Mouse (Mus musculus) embryonic fibroblast, embryonic 13.5 days (primary cell): ENCODE results near the gene Fat1. TPM values are rescaled to one million over a fixed set of nuclear protein-coding genes. Genes with fewer than 3 reads are reported as not detected.
"Not testable (repeated sequence)": the region's sequence is repeated elsewhere in the genome, so short reads cannot be mapped to it uniquely, and the experiment has no call there.

Source experiments
- H3K27ac ChIP-seq: 2 replicates; pipeline ENCODE4 v1.5.1; 2012; ENCODE audit warnings: low read length, control low read depth, inconsistent platforms; ENCODE audit not compliant: insufficient read depth
- H3K4me1 ChIP-seq: 2 replicates; pipeline ENCODE4 v1.6.1; 2011; ENCODE audit warnings: low read length; ENCODE audit not compliant: control insufficient read depth, insufficient read depth
- H3K4me3 ChIP-seq: 2 replicates; pipeline ENCODE4 v1.5.1; 2011; ENCODE audit warnings: mild to moderate bottlenecking, control low read depth, low read length; ENCODE audit not compliant: insufficient read depth
- CTCF ChIP-seq: IDR thresholded peaks from 2 replicates; pipeline ENCODE4 v1.5.1; 2011; ENCODE audit warnings: mild to moderate bottlenecking, control low read depth, low read length, moderate library complexity, borderline replicate concordance; ENCODE audit not compliant: insufficient read depth
- POLR2A ChIP-seq: IDR thresholded peaks from 2 replicates; pipeline ENCODE4 v1.6.1; 2011; ENCODE audit warnings: low read depth, mild to moderate bottlenecking, control low read depth, low read length, moderate library complexity
- polyA plus RNA-seq: library from polyadenylated mRNA; stranded (reverse); fragments of >200 nt; gene quantifications from 2 replicates; pipeline ENCODE4 v1.2.4, GENCODE M21; 2011; ENCODE audit warnings: low read depth; ENCODE audit not compliant: missing spikeins, insufficient read length

The Fat1 gene
- polyA plus RNA-seq, 1 experiment, result 245 TPM

DNA sequence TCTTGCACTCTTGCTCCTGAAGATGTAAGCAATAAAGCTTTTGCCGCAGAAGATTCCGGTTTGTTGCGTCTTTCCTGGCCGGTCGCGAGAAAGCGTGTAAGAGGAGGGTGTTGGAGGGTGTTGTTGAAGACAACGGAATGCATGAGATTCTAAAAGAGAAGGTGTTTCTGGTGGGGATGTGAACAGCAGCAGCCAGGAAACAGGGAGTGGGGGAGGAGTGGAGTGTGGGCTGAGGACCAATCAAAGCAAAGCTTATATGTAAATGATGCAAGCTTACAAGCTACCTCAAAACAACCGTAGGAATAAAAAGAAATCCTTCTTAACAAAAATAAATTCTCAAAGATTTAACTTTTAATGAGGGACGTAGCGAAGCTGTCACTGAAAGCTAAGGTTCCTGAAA lies 127.1 kb downstream of the Fat1 start:
- H3K4me3 ChIP-seq, result no peak overlapping the region
- no peak overlapping the region for H3K27ac ChIP-seq
- TF ChIP-seq POLR2A (no peak), CTCF (no peak)
- no peaks in the 10 kb centered on the region for H3K4me1 ChIP-seq

GRCm38 (mm10) chr8:45062982-45063924 lies 128.0 kb downstream of the Fat1 start:
- no peak overlapping the region for H3K4me3 ChIP-seq
- TF ChIP-seq POLR2A (no peak), CTCF (no peak)
- no peaks in the 10 kb centered on the region for H3K4me1 ChIP-seq
- no peak overlapping the region for H3K27ac ChIP-seq

DNA sequence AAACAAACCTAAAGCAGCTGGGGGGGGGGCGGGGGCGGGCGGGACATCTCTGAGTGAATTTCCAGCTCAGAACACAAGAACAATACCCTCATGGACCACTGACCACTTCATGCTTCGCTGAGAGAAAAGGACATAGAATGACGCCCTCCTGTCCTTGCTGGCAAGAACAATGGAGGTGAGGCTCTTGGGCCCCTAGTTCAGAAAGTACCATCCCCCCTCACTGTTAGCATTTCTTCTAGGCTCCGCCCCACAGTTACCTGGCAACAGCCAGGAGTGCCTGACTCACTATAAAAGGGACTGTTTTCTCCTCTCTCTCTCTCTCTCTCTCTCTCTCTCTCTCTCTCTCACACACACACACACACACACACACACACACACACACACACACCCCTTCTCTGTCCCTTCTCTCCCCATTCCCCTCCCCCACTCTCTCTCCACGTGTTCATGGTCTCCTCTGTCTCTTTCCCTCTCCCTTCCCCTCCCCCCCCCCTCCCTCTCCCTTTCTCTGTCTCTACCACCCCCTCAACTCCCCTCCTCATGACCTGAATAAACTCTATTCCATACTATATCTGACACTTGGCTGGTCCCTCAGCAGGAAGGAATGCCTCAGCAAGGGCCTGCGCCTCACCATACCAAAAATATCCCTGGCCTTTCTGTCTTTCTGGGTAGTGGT lies 129.1 kb downstream of the Fat1 start:
- Histone ChIP-seq H3K4me3 (no peak overlapping the region), H3K4me1 (no peaks in the 10 kb centered on the region), H3K27ac (no peak overlapping the region)
- TF ChIP-seq POLR2A (no peak), CTCF (no peak)

- H3K4me1 ChIP-seq, H3K4me3 ChIP-seq, H3K27ac ChIP-seq: not testable (repeated sequence)
Observed at GRCm38 (mm10) chr8:45065391-45065790, 130.1 kb downstream of the Fat1 start.

GRCm38 (mm10) chr8:45068759-45069386 lies 133.6 kb downstream of the Fat1 start, which contains the start of gene Mtnr1a:
TSS of gene Mtnr1a (plus strand) at chr8:45069137.
- Histone ChIP-seq H3K4me3 (no peak within 1 kb of the TSS), H3K4me1 (no peaks in the 10 kb centered on the region), H3K27ac (no peak within 1 kb of the TSS)
- TF ChIP-seq CTCF (peak; percentile 100), POLR2A (no peak)

GRCm38 (mm10) chr8:45070949-45071348 lies 135.7 kb downstream of the Fat1 start:
- Histone ChIP-seq H3K27ac (no peak overlapping the region), H3K4me1 (no peaks in the 10 kb centered on the region), H3K4me3 (no peak overlapping the region)
- TF ChIP-seq CTCF, result no peak
- TF ChIP-seq POLR2A, result no peak

- TF ChIP-seq POLR2A (no peak), CTCF (no peak)
- H3K4me1 ChIP-seq, result no peaks in the 10 kb centered on the region
- no peak overlapping the region for H3K4me3 ChIP-seq
- no peak overlapping the region for H3K27ac ChIP-seq
Observed at GRCm38 (mm10) chr8:45080850-45081249, 145.6 kb downstream of the Fat1 start.

DNA sequence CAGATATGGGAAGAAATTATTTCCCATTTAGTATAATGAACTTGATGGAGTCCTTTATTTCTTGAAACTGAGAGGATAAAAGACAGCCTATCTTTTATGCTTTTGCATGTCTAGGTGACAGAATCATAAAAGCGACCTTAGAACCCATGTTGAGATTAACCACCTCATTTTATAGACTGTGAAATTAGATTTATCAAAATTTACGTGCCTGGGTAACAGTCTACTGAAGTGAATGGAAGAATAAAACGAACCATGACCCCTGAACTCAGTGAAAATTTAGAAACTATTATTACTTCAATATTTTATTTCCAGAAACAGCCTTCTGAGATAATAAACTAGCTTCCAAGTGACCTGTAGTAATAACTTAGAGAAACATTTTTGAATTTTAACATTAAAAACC lies 158.4 kb downstream of the Fat1 start:
- Histone ChIP-seq H3K27ac (no peak overlapping the region), H3K4me1 (no peaks in the 10 kb centered on the region), H3K4me3 (no peak overlapping the region)
- no peak for TF ChIP-seq POLR2A
- no peak for TF ChIP-seq CTCF

Other genes starting within 250 kb of the Fat1 start
- 0.76 TPM in 1 of 2 replicates, not detected in the other for gene Mtnr1a, start 133.7 kb downstream of the Fat1 start, polyA plus RNA-seq